Mouse (Mus musculus): ENCODE measurements at regions not wholly inside any gene's neighbourhood (a gene's known extent, or its start where the extent isn't known, plus 50 kb on each side); places are given as distances from the start of the nearest gene placed in this dataset.
"Not testable (repeated sequence)": the region's sequence is repeated elsewhere in the genome, so short reads cannot be mapped to it uniquely, and the experiment has no call there.

DNA sequence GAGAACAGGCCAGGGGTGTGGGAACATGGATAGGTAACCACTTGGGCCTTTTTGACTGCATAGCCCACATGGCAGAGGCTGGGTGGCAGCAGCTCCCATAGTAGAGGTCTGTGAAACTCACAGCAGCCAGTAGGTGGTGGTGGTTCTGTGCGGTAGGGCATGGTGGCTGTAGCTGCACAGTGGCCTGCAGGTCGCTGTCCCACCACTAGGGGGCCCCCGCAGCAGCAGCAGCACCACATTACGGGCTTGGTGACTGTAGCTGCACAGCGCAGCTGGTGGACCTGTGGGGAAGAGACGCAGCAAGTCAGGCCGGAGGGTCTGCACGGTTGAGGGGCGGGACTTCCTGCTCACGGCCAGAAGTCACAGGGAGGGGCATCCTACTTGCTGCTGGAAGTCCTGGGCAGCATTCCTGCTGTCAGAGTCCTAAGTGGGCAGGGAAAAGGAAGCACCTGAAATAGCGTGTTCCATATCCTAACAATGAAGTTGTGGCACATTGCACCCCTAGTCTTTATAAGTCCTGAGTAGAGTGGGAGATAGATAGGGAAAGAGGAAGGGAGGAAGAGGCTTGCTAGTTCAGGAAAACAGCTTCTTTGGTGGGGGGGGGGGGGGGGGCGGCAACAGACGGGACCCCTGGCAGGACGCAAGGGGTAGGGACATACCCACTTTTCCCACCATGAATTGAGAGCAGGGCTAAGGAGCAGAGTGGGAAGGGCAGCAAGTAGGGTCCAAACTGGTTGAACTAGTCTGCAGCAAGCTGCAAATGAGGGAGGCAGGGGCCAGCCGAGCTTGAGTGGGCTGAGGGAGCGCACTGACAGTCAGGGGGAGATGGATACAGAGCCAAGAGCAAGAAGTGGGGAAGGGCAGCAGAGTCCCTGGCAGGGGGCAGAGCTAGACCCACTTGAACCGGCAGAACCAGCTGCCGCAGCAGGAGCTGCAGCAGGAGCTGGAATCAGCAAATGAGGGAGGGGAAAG, 141.4 kb downstream of the Zxdb start:
- no peaks in the 10 kb centered on the region for H3K27me3 ChIP-seq
- H3K4me2 ChIP-seq, result peak overlapping the region; percentile 58
- H3K9me3 ChIP-seq, result no peaks in the 10 kb centered on the region
- no peaks in the 10 kb centered on the region for H3K4me1 ChIP-seq (replicated peaks)
- WGBS, result 26% methylated on average over 16 of the region's 18 CpGs
- peak overlapping the region; percentile 59 for H3K9ac ChIP-seq
- H3K36me3 ChIP-seq, result no peaks in the 10 kb centered on the region
- H3K27ac ChIP-seq (replicated peaks), result 0 out of 2 replicates have a peak overlapping the region, but pooled peaks have one; percentile 13
- peak overlapping the region; percentile 36 for H3K4me3 ChIP-seq
- ATAC-seq (ENCODE audit: low read depth), result peak; percentile 100

DNA sequence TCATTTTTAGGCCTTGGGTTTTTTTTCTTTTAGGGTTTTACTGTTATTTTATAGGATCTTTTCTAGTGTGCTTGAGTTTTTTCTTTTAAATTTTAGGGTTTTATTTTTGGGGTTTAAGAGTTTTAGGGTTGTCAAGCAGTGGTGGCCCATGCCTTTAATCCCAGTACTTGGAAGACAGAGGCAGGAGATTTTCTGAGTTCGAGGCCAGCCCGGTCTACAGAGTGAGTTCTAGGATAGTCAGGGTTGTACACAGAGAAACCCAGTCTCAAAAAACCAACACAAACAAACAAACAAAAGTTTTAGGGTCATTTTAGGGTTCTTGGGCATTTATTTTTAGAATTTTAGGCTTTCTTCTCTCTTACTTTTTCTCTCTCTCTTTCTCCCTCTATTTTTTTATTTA, 142.9 kb downstream of the Spin4 start:
- 94% methylated on average over 2 of the region's 2 CpGs for WGBS
- H3K4me2 ChIP-seq; H3K4me3 ChIP-seq; H3K9me3 ChIP-seq; H3K36me3 ChIP-seq; H3K27ac ChIP-seq (replicated peaks); H3K9ac ChIP-seq; ATAC-seq (ENCODE audit: low read depth); H3K27me3 ChIP-seq; H3K4me1 ChIP-seq (replicated peaks): not testable (repeated sequence)
